Mouse (Mus musculus) cerebellum, postnatal 14 days (tissue): ENCODE measurements around the gene St8sia1.

Source experiments
- DNase-seq, 2 experiments: peaks; one replicate each; pipeline ENCODE4 v3.0.0; 2021; ENCODE audit warnings: mixed read lengths in 2 of 2

St8sia1 gene

DNA sequence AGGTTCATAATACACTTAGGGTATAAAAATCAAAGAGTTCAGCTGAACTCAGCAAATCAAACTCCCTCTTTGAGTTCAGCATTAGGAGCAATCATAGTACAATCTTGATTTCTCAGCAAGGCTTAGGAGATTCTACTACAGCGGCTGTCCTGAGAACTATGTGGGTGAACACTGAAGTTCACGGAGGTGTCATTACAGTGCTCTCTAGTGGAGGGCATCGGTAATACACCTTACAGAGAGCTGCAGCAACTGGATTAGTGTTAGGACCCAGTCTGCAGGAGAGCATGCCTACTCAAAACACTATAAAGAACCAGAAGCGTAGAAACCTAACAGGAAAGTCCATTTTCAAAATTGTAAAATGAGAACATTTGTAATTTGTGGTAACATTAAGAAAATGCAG is 178.9 kb downstream of the St8sia1 start:
- peak; percentile 69 to 78 for DNase-seq

DNA sequence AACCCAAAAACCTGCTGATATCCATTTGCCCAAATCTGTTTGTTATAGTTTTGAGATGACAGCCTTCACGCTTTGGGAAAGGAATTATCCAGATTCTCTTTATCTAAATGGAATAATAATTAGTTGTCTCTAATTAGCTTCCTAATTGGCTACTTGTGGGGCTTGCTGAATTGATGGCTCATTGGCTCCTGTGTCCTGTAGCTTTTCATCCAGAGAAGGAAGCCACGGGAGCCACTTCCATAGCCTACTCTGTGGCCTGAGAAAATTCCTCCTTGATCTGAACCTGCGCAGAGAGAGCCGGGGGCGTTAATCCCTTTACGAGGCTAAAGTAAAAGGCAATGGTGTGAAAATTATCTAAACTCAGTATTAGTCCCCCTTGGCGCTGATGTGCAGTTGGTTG is 183.0 kb downstream of the St8sia1 start:
- no peak for DNase-seq

DNA sequence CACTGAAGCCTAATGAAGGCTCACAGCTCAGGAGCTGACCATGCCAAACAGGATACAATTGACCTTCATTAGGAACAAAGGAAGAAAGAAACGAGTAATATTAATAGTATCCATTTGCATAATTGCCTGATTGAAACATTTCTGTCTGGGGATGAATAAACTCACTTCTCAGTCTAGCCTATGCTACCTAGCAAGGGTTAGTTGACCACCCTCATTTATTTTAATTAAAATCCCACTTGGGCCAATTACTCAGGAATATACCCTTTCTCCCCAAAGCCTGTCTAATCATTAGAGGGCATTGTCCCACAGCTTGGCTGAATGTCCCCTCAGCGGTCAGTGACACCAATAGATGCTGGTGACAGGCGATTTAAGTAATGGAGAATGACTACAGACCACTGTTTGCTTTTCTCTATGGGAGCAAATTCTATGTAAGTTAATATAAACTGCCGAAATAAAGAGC is 183.6 kb downstream of the St8sia1 start:
- no peak for DNase-seq

DNA sequence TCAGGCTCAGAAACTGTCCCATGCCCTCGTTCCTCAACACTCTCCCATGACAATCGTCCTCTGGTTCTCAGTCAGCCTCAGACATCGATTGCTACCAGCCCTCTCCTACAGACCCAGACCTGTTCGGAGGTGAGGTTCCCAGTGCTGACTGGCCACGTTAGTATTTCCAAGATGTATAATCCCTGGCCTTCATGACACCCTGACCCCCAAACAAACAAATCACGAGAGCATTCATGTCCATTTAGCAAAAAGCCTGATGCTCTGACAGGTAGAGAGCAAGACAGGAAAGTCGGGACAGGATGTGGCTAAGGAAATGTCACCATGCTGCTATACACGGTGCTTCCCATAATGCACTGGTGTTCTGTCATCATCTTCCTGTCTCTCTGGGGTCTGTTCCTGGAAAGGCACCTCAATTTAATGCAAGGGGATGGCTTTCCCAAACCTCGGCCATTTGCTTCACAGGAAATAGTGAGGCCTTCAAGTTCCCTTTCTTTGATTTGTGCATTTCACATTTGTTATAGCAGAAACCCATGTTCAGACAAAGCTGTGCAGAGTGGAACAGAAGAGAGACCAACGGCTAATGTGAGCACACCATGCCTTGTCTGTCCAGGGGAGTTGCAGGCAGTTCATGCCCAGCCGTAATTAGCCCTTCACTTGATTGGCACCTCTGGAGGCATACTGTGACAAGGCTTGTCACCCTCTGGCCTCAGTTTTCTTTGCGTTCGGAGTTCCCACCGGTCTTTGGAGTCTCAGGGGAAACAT is 184.3 kb downstream of the St8sia1 start:
- no peak for DNase-seq

DNA sequence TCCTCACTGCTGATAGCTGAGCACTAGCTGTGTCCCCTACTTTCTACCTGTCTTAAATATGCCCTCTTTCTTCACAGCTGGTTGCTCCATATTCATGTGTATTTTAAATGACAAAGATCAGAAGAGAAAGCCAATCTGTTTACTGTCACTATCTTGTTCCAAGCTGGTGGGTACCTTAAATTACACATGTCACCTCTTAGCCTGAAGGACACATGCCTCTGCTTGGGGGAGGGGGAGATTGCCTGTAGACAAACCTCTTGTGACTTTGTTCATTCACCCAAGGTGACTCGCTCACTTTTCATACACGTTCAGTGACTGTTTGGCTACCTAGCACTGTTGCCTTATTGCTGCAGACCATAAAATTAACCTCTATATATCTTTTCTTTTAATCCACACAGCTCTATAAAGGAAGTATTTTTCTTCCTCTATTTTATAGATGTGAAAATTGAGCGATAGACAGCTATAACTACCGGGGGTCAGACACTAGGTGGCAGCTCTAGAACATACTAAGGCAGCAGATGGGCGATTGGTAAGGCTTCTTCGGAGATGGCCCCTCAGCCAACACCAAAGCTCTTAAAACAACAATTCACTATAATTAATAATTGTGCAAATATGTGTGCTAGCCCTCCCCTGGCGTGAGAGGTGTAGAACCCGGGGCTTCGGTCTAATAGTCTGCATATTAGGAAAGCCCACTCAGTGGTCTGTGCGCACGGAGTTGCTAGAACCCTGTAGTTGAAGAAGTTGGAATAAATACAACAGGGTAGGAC is 185.0 kb downstream of the St8sia1 start:
- peak; percentile 78 to 79 for DNase-seq

DNA sequence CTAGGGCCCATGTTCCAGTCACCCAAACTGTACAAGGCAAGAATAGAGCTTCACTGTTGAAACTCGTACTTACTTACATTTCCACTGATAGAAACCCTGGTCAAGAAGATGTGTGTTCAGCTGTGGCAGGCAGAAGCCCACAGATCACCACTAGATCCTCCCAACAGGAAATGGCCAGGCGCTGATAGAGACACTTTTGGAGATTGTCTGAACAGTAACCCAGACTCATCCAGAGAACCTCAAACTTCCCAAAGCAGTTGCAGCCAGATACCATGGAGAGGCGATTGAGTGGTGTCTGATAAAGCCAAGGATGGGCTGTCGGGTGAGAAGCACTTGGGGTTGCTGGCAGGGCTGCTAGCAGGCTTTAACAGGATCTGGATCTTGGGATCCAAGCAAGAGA is 187.3 kb downstream of the St8sia1 start:
- DNase-seq = no peak

DNA sequence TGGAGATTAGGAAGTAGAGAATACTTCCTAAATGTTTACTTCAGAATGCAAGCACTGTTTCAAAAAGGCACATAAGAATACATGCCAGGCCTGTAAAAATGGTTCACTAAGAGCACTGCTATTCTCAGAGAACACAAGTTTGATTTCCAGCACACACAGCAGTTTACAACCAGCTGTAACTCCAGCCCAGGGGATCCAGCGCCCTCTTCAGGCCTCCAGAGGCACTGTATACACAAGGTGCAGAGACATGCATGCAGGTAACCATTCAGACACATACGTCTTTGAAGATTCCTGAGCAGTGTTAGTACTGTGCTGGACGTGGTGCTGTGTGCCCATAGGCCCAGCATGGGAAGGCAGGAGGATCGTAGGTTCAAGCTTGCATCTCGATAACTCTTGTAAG is 190.7 kb downstream of the St8sia1 start:
- DNase-seq = no peak

DNA sequence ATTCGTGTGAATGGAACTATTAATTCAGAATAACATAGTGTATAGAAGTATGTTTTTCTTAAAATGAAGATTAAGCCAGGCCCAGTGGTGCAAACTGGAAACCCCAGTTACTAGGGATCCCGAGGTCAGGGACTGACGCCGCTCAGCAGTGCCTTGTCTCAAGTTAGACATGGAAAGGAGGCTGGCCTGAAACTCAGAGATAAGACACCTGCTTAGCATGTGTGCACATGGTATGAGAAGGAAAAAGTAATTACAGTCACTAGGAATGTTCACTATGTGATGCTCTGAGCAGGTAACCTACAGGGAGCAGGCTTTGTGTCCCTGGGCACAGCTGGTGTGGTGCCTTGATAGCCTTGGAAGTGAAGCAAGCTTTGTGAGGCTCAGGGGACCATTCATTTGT is 192.6 kb downstream of the St8sia1 start:
- DNase-seq = no peak
